Mouse (Mus musculus): ENCODE measurements at regions not wholly inside any gene's neighbourhood (a gene's known extent, or its start where the extent isn't known, plus 50 kb on each side); places are given as distances from the start of the nearest gene placed in this dataset.

DNA sequence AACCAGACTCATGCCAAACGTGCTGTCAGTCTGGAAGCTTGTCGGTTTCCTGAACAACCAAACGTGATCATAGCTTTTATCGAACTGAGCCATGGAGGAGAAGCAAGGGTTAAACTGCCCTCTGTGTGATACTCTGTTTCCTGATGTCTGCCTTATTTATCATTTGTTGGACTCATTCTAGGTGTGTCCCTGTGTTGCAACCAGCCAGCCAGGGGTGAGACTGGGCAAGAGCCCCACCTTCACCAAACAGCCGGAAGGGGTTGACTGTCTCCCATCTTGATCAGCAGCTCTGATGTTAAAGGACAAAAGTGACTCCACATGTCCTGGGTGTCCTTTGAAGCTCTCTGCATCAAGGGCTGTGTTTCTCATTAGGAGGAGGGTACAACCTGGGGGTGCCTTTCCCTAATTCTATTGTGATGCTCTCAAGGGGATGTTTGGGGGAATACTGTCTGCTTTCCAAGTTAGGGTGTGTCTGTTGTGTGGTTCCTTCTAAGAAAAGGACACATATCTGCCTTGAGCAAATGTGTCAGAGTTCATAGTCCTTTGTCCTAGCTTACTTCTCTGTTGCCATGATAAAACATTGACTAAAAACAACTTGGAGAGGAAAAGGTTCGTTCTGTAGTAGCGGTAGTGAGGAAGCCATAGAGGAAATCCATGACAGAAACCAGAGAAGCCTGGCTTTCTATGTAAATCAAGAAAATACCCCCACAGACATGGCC, 67.0 kb upstream of the Rbm19 start:
- TF ChIP-seq CTCF (IDR thresholded peaks at IDR 0.05; ENCODE audit: borderline replicate concordance, control insufficient read depth, extremely low read depth, insufficient read depth, low read length, poor library complexity) (no peak), POLR2A (IDR thresholded peaks at IDR 0.05; ENCODE audit: control insufficient read depth, extremely low read depth, insufficient read depth, low read length, poor library complexity) (no peak)

All from thymus, adult 2 months (tissue).